Mouse (Mus musculus) cortical plate, adult 2 months (tissue): ENCODE data around the gene M6pr.

Source experiments
- CTCF ChIP-seq: fragments of 200-500 bp; IDR thresholded peaks from 2 replicates; pipeline ENCODE4 v1.5.1; 2011; ENCODE audit warnings: mild to moderate bottlenecking, control low read depth, low read length; ENCODE audit not compliant: insufficient read depth; ENCODE audit errors: extremely low read depth
- POLR2A ChIP-seq: fragments of 200-500 bp; IDR thresholded peaks from 2 replicates; pipeline ENCODE4 v1.6.1; 2011; ENCODE audit warnings: mild to moderate bottlenecking, low read length, control low read depth; ENCODE audit not compliant: insufficient read depth; ENCODE audit errors: extremely low read depth

GRCm38 (mm10) chr6:122346399-122346798 lies 37.9 kb downstream of the M6pr start:
- no peak for TF ChIP-seq CTCF
- no peak for TF ChIP-seq POLR2A
